Mouse (Mus musculus): ENCODE measurements around the gene Insm2.

DNA sequence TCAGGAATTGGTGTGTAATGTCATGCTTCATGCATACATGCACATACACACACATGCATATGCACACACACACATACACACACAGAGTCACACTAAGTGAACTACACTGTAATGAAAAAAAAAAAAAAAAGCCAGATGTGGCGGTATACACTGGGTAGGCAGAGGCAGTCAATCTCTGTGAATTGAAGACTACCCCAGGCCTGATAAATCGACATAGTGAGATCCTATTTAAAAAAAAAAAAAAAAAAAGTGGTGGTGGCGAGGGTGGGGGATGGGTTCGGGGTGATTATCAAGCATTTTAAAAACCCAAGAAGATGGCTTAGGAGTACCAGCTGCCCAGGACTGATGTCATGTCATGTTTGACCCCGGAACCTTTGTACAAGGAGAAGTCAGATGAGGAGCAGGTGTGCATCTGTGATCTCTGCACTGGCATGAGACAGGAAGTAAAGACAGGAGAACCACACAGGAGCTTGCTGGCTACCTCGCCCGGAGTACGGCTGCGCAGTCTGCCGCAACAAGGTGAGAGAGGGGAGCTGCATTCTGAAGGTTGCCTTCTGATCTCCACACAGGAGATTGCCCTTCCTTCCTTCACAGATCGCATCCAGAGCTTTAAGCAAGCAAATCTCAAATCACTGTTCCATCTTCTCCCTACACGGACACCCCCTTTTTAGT, 39.9 kb upstream of the Insm2 start:
- TF ChIP-seq CTCF (IDR thresholded peaks at IDR 0.05; ENCODE audit: low read depth, low read length), result no peak
- TF ChIP-seq POLR2A (IDR thresholded peaks at IDR 0.05; ENCODE audit: insufficient read depth, low read length), result no peak
